Mouse (Mus musculus): ENCODE results near the gene 9130008F23Rik. TPM values are rescaled to one million over a fixed set of nuclear protein-coding genes. Genes with fewer than 3 reads are reported as not detected.

The 9130008F23Rik gene
- polyA plus RNA-seq, 1 experiment = 2.0 TPM

DNA sequence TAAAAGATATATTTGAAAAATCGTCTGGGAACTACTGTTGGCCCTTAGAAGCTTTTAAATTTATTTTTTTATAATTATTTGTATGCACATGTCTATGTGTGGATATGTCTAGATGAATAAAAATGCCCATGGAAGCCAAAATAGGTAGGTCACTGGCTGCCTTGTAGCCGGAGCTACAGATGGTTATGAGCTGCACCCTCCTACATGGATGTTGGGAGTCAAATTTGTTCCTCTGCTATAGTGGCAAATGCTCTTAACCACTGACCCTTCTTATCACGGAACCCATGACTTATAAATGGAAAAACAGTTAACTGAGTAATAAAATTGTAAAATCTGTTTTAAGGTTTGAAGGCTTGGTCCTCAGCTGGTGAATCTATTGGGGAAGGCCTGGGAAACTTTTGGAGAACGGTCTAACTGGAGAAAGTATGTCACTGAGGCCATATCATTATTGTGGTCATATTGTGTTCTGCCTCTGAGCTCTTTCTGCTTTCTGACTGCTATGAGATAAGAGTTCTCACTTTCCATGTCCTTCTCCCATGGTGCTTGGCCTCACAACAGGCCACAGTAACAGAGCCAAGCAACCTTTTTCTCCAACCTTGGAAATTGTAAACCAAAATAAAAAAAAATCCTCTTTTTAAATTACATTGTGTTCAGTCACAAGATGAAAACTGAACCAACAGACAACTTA, 7.6 kb upstream of the 9130008F23Rik start:
- 63% methylated on average over 4 of the region's 4 CpGs for WGBS
- no peak for TF ChIP-seq POLR2A (IDR thresholded peaks at IDR 0.05; ENCODE audit: borderline replicate concordance, control insufficient read depth, low read depth, low read length)
- TF ChIP-seq CTCF (IDR thresholded peaks at IDR 0.05; ENCODE audit: control insufficient read depth, insufficient read depth, low read length) = no peak
- Histone ChIP-seq H3K4me3 (replicated peaks; ENCODE audit: control insufficient read depth, low read depth, low read length) (no peak overlapping the region), H3K27ac (ENCODE audit: control insufficient read depth, insufficient read depth, low read depth, low read length, poor library complexity) (no peak overlapping the region), H3K4me1 (ENCODE audit: control insufficient read depth, insufficient read depth, low read length) (no peaks in the 10 kb centered on the region)

DNA sequence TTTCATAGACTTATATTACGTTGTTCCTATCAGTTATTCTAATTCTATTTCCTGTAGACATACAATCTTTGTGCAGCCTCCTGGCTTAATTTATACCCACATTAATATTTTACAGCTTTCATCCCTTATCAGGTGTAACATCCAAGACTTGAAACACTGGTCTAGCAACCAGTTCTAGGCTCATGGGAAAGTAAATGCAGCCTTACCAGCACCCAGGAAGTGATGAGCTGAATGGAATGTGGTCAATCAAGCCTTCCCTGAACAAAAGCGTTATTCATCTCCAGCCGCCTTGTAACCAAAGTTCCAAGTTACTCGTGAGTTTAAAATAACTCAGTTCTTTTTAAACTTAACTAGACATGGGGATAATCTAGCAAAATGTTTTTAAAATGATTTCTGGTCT, 4.8 kb upstream of the 9130008F23Rik start:
- Histone ChIP-seq H3K27ac (ENCODE audit: control insufficient read depth, insufficient read depth, low read depth, low read length, poor library complexity) (no peak overlapping the region), H3K4me3 (replicated peaks; ENCODE audit: control insufficient read depth, low read depth, low read length) (no peak overlapping the region), H3K4me1 (ENCODE audit: control insufficient read depth, insufficient read depth, low read length) (no peaks in the 10 kb centered on the region)
- TF ChIP-seq CTCF (IDR thresholded peaks at IDR 0.05; ENCODE audit: control insufficient read depth, insufficient read depth, low read length) (no peak), POLR2A (IDR thresholded peaks at IDR 0.05; ENCODE audit: borderline replicate concordance, control insufficient read depth, low read depth, low read length) (no peak)
- 81% methylated on average over 4 of the region's 4 CpGs for WGBS

DNA sequence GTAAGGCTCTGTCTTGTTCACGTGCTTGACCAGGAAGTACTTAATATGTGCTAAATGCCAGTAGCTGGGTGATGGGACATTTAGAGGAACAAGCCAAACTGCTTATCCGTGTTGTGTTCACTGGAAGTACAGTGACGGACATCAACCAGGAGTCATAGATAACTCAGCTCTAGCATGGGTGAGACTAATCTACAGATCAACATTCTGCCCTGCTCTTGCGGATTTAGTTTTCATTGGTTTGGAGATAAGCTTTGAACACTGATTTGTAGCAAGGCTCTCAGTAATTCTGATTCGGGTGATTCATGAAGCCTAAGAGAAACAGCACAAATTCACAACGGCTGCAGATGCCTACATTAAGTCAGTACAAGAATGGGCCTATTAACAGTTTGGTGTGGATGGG, 1.8 kb upstream of the 9130008F23Rik start:
- H3K4me3 ChIP-seq (replicated peaks; ENCODE audit: control insufficient read depth, low read depth, low read length) = no peak overlapping the region
- TF ChIP-seq POLR2A (IDR thresholded peaks at IDR 0.05; ENCODE audit: borderline replicate concordance, control insufficient read depth, low read depth, low read length) = no peak
- no peak for TF ChIP-seq CTCF (IDR thresholded peaks at IDR 0.05; ENCODE audit: control insufficient read depth, insufficient read depth, low read length)
- no peaks in the 10 kb centered on the region for H3K4me1 ChIP-seq (ENCODE audit: control insufficient read depth, insufficient read depth, low read length)
- H3K27ac ChIP-seq (ENCODE audit: control insufficient read depth, insufficient read depth, low read depth, low read length, poor library complexity) = no peak overlapping the region
- WGBS = 76% methylated on average over 6 of the region's 6 CpGs

DNA sequence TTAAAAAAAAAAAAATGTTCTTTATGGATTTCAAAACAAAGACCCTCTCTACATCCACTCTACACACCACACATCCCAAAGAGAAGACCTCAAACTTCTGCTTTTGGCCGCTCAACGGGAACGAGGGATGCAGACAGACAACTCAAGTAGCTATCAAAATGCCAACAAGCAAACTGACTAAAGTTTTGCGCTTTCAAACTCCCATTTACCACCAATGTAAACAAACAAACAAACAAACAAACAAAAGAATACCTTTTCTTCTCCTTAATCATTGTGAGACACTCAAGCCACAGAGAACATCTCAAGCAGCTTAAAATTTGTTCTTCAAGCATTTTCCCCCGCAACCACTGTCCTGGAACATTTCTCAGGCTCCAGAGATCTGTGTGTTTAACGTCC, 833 bp downstream of the 9130008F23Rik start:
- H3K4me3 ChIP-seq (replicated peaks; ENCODE audit: control insufficient read depth, low read depth, low read length) = peak overlapping the region; percentile 97
- H3K27ac ChIP-seq (ENCODE audit: control insufficient read depth, insufficient read depth, low read depth, low read length, poor library complexity) = no peak overlapping the region
- no peak for TF ChIP-seq CTCF (IDR thresholded peaks at IDR 0.05; ENCODE audit: control insufficient read depth, insufficient read depth, low read length)
- no peak for TF ChIP-seq POLR2A (IDR thresholded peaks at IDR 0.05; ENCODE audit: borderline replicate concordance, control insufficient read depth, low read depth, low read length)
- WGBS = 1% methylated on average over 6 of the region's 6 CpGs
- H3K4me1 ChIP-seq (ENCODE audit: control insufficient read depth, insufficient read depth, low read length) = no peaks in the 10 kb centered on the region

DNA sequence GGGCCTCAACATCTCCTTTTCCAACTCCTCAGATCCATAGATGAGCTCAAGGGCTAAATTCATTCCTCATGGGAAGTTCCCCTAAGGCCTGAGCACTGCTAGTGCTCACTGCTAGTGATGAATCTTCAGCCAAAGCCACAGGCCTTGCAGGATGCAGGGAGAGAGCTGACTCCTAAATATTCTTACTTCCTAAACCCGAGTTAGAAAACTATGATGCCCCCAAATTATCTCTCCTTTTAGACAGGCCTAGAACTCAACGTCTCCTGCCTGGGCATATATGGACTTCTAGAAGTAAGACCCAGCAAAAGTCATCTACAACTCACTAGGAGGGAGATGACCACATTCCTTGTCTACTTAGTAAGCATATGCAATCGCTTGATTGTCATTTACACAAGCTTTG, 2.6 kb downstream of the 9130008F23Rik start:
- Histone ChIP-seq H3K4me3 (replicated peaks; ENCODE audit: control insufficient read depth, low read depth, low read length) (no peak overlapping the region), H3K4me1 (ENCODE audit: control insufficient read depth, insufficient read depth, low read length) (no peaks in the 10 kb centered on the region; the same call in 1 of the 2 replicates), H3K27ac (ENCODE audit: control insufficient read depth, insufficient read depth, low read depth, low read length, poor library complexity) (no peak overlapping the region)
- WGBS = 48% methylated on average over 3 of the region's 3 CpGs
- TF ChIP-seq CTCF (IDR thresholded peaks at IDR 0.05; ENCODE audit: control insufficient read depth, insufficient read depth, low read length) = no peak
- TF ChIP-seq POLR2A (IDR thresholded peaks at IDR 0.05; ENCODE audit: borderline replicate concordance, control insufficient read depth, low read depth, low read length) = no peak

DNA sequence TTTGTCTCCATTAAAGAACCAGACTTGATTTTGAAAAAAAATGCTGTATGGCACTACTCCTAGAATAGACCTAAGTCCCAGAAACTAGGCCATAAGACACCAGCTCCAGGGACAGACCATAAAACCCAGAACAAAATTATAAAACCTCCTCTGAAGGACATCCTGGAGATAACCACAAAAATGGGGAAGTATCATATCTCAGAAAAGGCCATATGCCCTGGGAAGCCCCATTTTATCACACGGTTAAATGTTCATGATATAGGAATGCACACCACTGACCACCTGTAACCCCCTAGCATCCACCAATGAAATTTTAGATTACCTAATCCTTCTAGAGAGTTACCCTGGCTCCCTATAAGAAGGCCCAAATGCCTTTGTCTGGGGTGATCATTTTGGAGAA, 4.8 kb downstream of the 9130008F23Rik start:
- 17% methylated on average over 1 of the region's 1 CpGs for WGBS
- no peak overlapping the region for H3K27ac ChIP-seq (ENCODE audit: control insufficient read depth, insufficient read depth, low read depth, low read length, poor library complexity)
- TF ChIP-seq CTCF (IDR thresholded peaks at IDR 0.05; ENCODE audit: control insufficient read depth, insufficient read depth, low read length) (no peak), POLR2A (IDR thresholded peaks at IDR 0.05; ENCODE audit: borderline replicate concordance, control insufficient read depth, low read depth, low read length) (no peak)
- no peak overlapping the region for H3K4me3 ChIP-seq (replicated peaks; ENCODE audit: control insufficient read depth, low read depth, low read length)
- no peaks in the 10 kb centered on the region; the same call in 1 of the 2 replicates for H3K4me1 ChIP-seq (ENCODE audit: control insufficient read depth, insufficient read depth, low read length)

DNA sequence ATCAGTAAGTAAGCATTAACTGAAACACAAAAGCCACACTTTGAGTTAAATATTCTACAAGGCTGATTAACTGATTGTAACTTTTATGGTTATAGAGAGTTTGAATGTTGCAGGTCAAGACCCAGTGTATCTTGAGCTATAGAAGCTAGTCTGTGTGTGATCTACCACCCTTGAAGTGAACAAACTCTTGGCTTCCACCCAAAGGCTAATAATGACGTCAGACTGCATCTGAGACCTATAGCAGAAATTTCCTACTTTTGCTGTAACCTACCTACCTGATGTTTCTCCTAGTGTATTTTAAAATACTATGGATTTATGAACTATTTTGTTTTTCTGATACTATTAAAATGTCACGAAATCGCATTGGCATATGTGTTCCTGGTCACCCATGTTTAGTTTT, 5.7 kb downstream of the 9130008F23Rik start:
- Histone ChIP-seq H3K4me1 (ENCODE audit: control insufficient read depth, insufficient read depth, low read length) (no peaks in the 10 kb centered on the region; the same call in 1 of the 2 replicates), H3K27ac (ENCODE audit: control insufficient read depth, insufficient read depth, low read depth, low read length, poor library complexity) (no peak overlapping the region), H3K4me3 (replicated peaks; ENCODE audit: control insufficient read depth, low read depth, low read length) (no peak overlapping the region)
- no peak for TF ChIP-seq POLR2A (IDR thresholded peaks at IDR 0.05; ENCODE audit: borderline replicate concordance, control insufficient read depth, low read depth, low read length)
- TF ChIP-seq CTCF (IDR thresholded peaks at IDR 0.05; ENCODE audit: control insufficient read depth, insufficient read depth, low read length) = no peak
- 65% methylated on average over 3 of the region's 3 CpGs for WGBS

DNA sequence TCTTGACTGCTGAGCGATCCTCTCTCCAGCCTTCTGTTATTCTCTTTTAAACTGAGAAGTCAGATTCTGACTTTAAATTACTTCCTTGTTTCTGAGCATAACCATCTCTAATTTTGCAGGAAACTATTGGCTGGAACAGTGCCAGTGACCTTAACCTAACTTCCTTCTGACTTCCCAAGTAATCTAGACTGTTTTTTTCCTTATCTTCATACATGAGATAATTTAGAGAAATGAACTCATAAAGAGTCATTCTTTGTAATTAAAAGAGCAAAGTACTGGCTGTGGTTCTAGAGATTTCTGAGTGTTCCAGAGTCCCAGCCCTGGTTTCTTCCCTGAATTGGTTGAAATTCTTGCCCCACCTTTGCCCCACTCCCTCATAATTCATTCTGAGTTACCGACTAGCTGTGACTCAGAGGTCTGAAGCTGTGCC, 6.8 kb downstream of the 9130008F23Rik start:
- Histone ChIP-seq H3K4me1 (ENCODE audit: control insufficient read depth, insufficient read depth, low read length) (no peaks in the 10 kb centered on the region; the same call in 1 of the 2 replicates), H3K27ac (ENCODE audit: control insufficient read depth, insufficient read depth, low read depth, low read length, poor library complexity) (no peak overlapping the region), H3K4me3 (replicated peaks; ENCODE audit: control insufficient read depth, low read depth, low read length) (no peak overlapping the region)
- 7% methylated on average over 2 of the region's 2 CpGs for WGBS
- no peak for TF ChIP-seq POLR2A (IDR thresholded peaks at IDR 0.05; ENCODE audit: borderline replicate concordance, control insufficient read depth, low read depth, low read length)
- TF ChIP-seq CTCF (IDR thresholded peaks at IDR 0.05; ENCODE audit: control insufficient read depth, insufficient read depth, low read length) = no peak

Data from bone marrow, adult 2 months (tissue).